Mouse (Mus musculus) heart, embryonic 10.5 days (tissue): ENCODE measurements around the gene Map3k20. TPM values are rescaled to one million over a fixed set of nuclear protein-coding genes. Genes with fewer than 3 reads are reported as not detected.

Experiments
- DNase-seq: peaks from one replicate; pipeline ENCODE4 v3.0.0-alpha.2; 2017; ENCODE audit warnings: low spot score
- H3K27ac ChIP-seq: fragments of 300-500 bp; sonication (generic); 2 replicates; pipeline ENCODE4 v1.5.1; 2016; ENCODE audit warnings: mild to moderate bottlenecking
- H3K27me3 ChIP-seq: fragments of 300-500 bp; sonication (generic); 2 replicates; pipeline ENCODE4 v1.6.1; 2016; ENCODE audit warnings: mild to moderate bottlenecking; ENCODE audit not compliant: poor library complexity, insufficient read depth, severe bottlenecking
- H3K36me3 ChIP-seq: fragments of 300-500 bp; sonication (generic); 2 replicates; pipeline ENCODE4 v1.6.1; 2016; ENCODE audit warnings: mild to moderate bottlenecking, moderate library complexity
- H3K4me1 ChIP-seq: fragments of 300-500 bp; sonication (generic); 2 replicates; pipeline ENCODE4 v1.6.1; 2016; ENCODE audit warnings: mild to moderate bottlenecking
- H3K4me3 ChIP-seq: fragments of 300-500 bp; sonication (generic); 2 replicates; pipeline ENCODE4 v1.5.1; 2016; ENCODE audit warnings: mild to moderate bottlenecking, moderate library complexity
- H3K9me3 ChIP-seq: fragments of 300-500 bp; sonication (generic); 2 replicates; pipeline ENCODE4 v1.6.1; 2016; ENCODE audit warnings: mild to moderate bottlenecking, moderate library complexity
- WGBS: fragments of 180-500 bp; shearing (Covaris S2); methylation state at CpG from one replicate; pipeline ENCODE4 v1.1.7; 2016; 5-methylcytosine and 5-hydroxymethylcytosine counted together
- polyA plus RNA-seq: library from polyadenylated mRNA; unstranded; fragments of >200 nt; fragmentation: Nextera tagmentation; extraction: Ambion mirVana; gene quantifications from 2 replicates; pipeline ENCODE4 v1.2.1, GENCODE M21; 2016

Map3k20 gene
- polyA plus RNA-seq, 1 experiment from 2014 or later: 27.9 TPM

GRCm38 (mm10) chr2:72401290-72401689 is 115.9 kb downstream of the Map3k20 start:
- 95% methylated on average over 9 of the region's 9 CpGs for WGBS
- Histone ChIP-seq H3K27ac (no peak overlapping the region), H3K36me3 (peaks cover 43% of the 10 kb centered on the region), H3K4me3 (no peak overlapping the region), H3K9me3 (no peaks in the 10 kb centered on the region), H3K27me3 (no peaks in the 10 kb centered on the region), H3K4me1 (peaks cover 9% of the 10 kb centered on the region)
- no peak for DNase-seq

- Histone ChIP-seq H3K27me3 (no peaks in the 10 kb centered on the region), H3K4me3 (no peak overlapping the region), H3K36me3 (peaks cover 37% of the 10 kb centered on the region), H3K9me3 (no peaks in the 10 kb centered on the region), H3K4me1 (0 out of 2 replicates have a peak, but pooled peaks cover 4% of the 10 kb centered on the region), H3K27ac (no peak overlapping the region)
- DNase-seq: no peak
- WGBS: 87% methylated on average over 12 of the region's 12 CpGs
Observed at GRCm38 (mm10) chr2:72405621-72406555, 120.5 kb downstream of the Map3k20 start.

GRCm38 (mm10) chr2:72406701-72407100 is 121.3 kb downstream of the Map3k20 start:
- 66% methylated on average over 10 of the region's 10 CpGs for WGBS
- H3K36me3 ChIP-seq: peaks cover 36% of the 10 kb centered on the region
- no peak for DNase-seq

GRCm38 (mm10) chr2:72407341-72408092 is 122.1 kb downstream of the Map3k20 start:
- Histone ChIP-seq H3K9me3 (no peaks in the 10 kb centered on the region), H3K4me1 (0 out of 2 replicates have a peak, but pooled peaks cover 4% of the 10 kb centered on the region), H3K36me3 (peaks cover 28% of the 10 kb centered on the region), H3K27me3 (no peaks in the 10 kb centered on the region), H3K27ac (no peak overlapping the region), H3K4me3 (no peak overlapping the region)
- 81% methylated on average over 17 of the region's 17 CpGs for WGBS
- no peak for DNase-seq

More at GRCm38 (mm10) chr2:72406701-72407100, 121.3 kb downstream of the Map3k20 start:
- H3K27me3 ChIP-seq: no peaks in the 10 kb centered on the region
- H3K27ac ChIP-seq: no peak overlapping the region; the same call in 1 of the 2 replicates
- 0 out of 2 replicates have a peak, but pooled peaks cover 4% of the 10 kb centered on the region for H3K4me1 ChIP-seq
- no peaks in the 10 kb centered on the region for H3K9me3 ChIP-seq
- H3K4me3 ChIP-seq: no peak overlapping the region

GRCm38 (mm10) chr2:72409968-72410367 is 124.5 kb downstream of the Map3k20 start:
- WGBS: 62% methylated on average over 10 of the region's 10 CpGs
- Histone ChIP-seq H3K36me3 (peaks cover 9% of the 10 kb centered on the region; the same call in 1 of the 2 replicates), H3K4me1 (peaks cover 9% of the 10 kb centered on the region)

GRCm38 (mm10) chr2:72412266-72412665 is 126.8 kb downstream of the Map3k20 start:
- WGBS: 91% methylated on average over 4 of the region's 4 CpGs
- Histone ChIP-seq H3K27ac (no peak overlapping the region), H3K4me1 (peaks cover 11% of the 10 kb centered on the region), H3K4me3 (no peak overlapping the region), H3K9me3 (no peaks in the 10 kb centered on the region), H3K36me3 (peaks cover 7% of the 10 kb centered on the region; the same call in 1 of the 2 replicates), H3K27me3 (no peaks in the 10 kb centered on the region)
- no peak for DNase-seq

More at GRCm38 (mm10) chr2:72409968-72410367, 124.5 kb downstream of the Map3k20 start:
- Histone ChIP-seq H3K4me3 (no peak overlapping the region), H3K27me3 (no peaks in the 10 kb centered on the region), H3K9me3 (no peaks in the 10 kb centered on the region), H3K27ac (no peak overlapping the region)
- no peak for DNase-seq

- Histone ChIP-seq H3K4me1 (peaks cover 11% of the 10 kb centered on the region), H3K4me3 (no peak overlapping the region), H3K27ac (no peak overlapping the region), H3K36me3 (no peaks in the 10 kb centered on the region; the same call in 1 of the 2 replicates), H3K27me3 (no peaks in the 10 kb centered on the region), H3K9me3 (no peaks in the 10 kb centered on the region)
- WGBS: 76% methylated on average over 5 of the region's 5 CpGs
- DNase-seq: no peak
Observed at GRCm38 (mm10) chr2:72415416-72415815, 130.0 kb downstream of the Map3k20 start.

- H3K27me3 ChIP-seq: no peaks in the 10 kb centered on the region
Observed at GRCm38 (mm10) chr2:72416095-72417080, 131.0 kb downstream of the Map3k20 start.

GRCm38 (mm10) chr2:72420561-72420960 is 135.1 kb downstream of the Map3k20 start:
- 83% methylated on average over 5 of the region's 5 CpGs for WGBS
- DNase-seq: no peak
- Histone ChIP-seq H3K36me3 (no peaks in the 10 kb centered on the region; the same call in 1 of the 2 replicates), H3K4me3 (no peak overlapping the region), H3K9me3 (no peaks in the 10 kb centered on the region), H3K27ac (no peak overlapping the region), H3K4me1 (peaks cover under 1% of the 10 kb centered on the region; the same call in 1 of the 2 replicates), H3K27me3 (no peaks in the 10 kb centered on the region)

More at GRCm38 (mm10) chr2:72416095-72417080, 131.0 kb downstream of the Map3k20 start:
- H3K36me3 ChIP-seq: no peaks in the 10 kb centered on the region; the same call in 1 of the 2 replicates
- peaks cover 11% of the 10 kb centered on the region for H3K4me1 ChIP-seq
- H3K27ac ChIP-seq: no peak overlapping the region
- DNase-seq: no peak
- 77% methylated on average over 14 of the region's 14 CpGs for WGBS
- no peak overlapping the region for H3K4me3 ChIP-seq
- no peaks in the 10 kb centered on the region for H3K9me3 ChIP-seq

- H3K27ac ChIP-seq: no peak overlapping the region
- no peaks in the 10 kb centered on the region for H3K4me1 ChIP-seq
- no peak for DNase-seq
- no peaks in the 10 kb centered on the region for H3K27me3 ChIP-seq
- H3K4me3 ChIP-seq: no peak overlapping the region
- no peaks in the 10 kb centered on the region for H3K9me3 ChIP-seq
- 90% methylated on average over 7 of the region's 7 CpGs for WGBS
- H3K36me3 ChIP-seq: no peaks in the 10 kb centered on the region
Observed at GRCm38 (mm10) chr2:72424656-72425055, 139.2 kb downstream of the Map3k20 start.

GRCm38 (mm10) chr2:72426776-72427175 is 141.3 kb downstream of the Map3k20 start:
- Histone ChIP-seq H3K27ac (no peak overlapping the region), H3K27me3 (no peaks in the 10 kb centered on the region), H3K36me3 (no peaks in the 10 kb centered on the region), H3K4me1 (no peaks in the 10 kb centered on the region), H3K4me3 (no peak overlapping the region), H3K9me3 (no peaks in the 10 kb centered on the region)
- WGBS: 75% methylated on average over 8 of the region's 8 CpGs
- no peak for DNase-seq

- Histone ChIP-seq H3K9me3 (no peaks in the 10 kb centered on the region), H3K4me3 (no peak overlapping the region), H3K27me3 (no peaks in the 10 kb centered on the region), H3K27ac (no peak overlapping the region), H3K36me3 (no peaks in the 10 kb centered on the region), H3K4me1 (no peaks in the 10 kb centered on the region)
- WGBS: 87% methylated on average over 11 of the region's 11 CpGs
- no peak for DNase-seq
Observed at GRCm38 (mm10) chr2:72427288-72427687, 141.9 kb downstream of the Map3k20 start.
